Mouse (Mus musculus) ES-Bruce4 (cell line): ENCODE measurements around the gene Traf7. TPM values are rescaled to one million over a fixed set of nuclear protein-coding genes. Genes with fewer than 3 reads are reported as not detected.
A peak's percentile ranks its signal among the peaks of the same experiment; 100 is the strongest.

Experiments
- H3K27ac ChIP-seq: 2 replicates; pipeline ENCODE4 v1.5.1; 2012; ENCODE audit warnings: low read length, inconsistent platforms; ENCODE audit not compliant: insufficient read depth
- H3K27me3 ChIP-seq: 2 replicates; pipeline ENCODE4 v1.6.1; 2012; ENCODE audit warnings: mild to moderate bottlenecking, low read length, inconsistent platforms; ENCODE audit not compliant: control insufficient read depth, poor library complexity, insufficient read depth, severe bottlenecking
- H3K36me3 ChIP-seq: 2 replicates; pipeline ENCODE4 v1.6.1; 2012; ENCODE audit warnings: inconsistent platforms, mild to moderate bottlenecking, low read length, moderate library complexity; ENCODE audit not compliant: control insufficient read depth, poor library complexity, insufficient read depth, severe bottlenecking
- H3K4me1 ChIP-seq: one replicate; pipeline ENCODE4 v1.8.1; 2011; ENCODE audit warnings: low read length; ENCODE audit not compliant: control insufficient read depth, insufficient read depth
- H3K4me3 ChIP-seq: 2 replicates; pipeline ENCODE4 v1.5.1; 2011; ENCODE audit warnings: low read depth, mild to moderate bottlenecking, low read length
- H3K9ac ChIP-seq: 2 replicates; pipeline ENCODE4 v1.6.1; 2012; ENCODE audit warnings: low read depth, mild to moderate bottlenecking, inconsistent platforms; ENCODE audit not compliant: poor library complexity, severe bottlenecking
- H3K9me3 ChIP-seq: replicated peaks from 2 replicates; pipeline ENCODE4 v1.6.1; 2012; ENCODE audit warnings: mild to moderate bottlenecking, low read length, inconsistent platforms; ENCODE audit not compliant: control insufficient read depth, poor library complexity, insufficient read depth, severe bottlenecking
- CTCF ChIP-seq: IDR thresholded peaks from one replicate; pipeline ENCODE4 v1.8.1; 2011; ENCODE audit warnings: low read depth, low read length
- EP300 ChIP-seq: IDR thresholded peaks from 2 replicates; pipeline ENCODE4 v1.6.1; 2011; ENCODE audit warnings: low read depth, low read length; ENCODE audit not compliant: insufficient read depth
- POLR2A ChIP-seq: IDR thresholded peaks from one replicate; pipeline ENCODE4 v1.8.1; 2011; ENCODE audit warnings: low read length; ENCODE audit not compliant: insufficient read depth
- polyA plus RNA-seq: library from polyadenylated mRNA; stranded (reverse); fragments of >200 nt; gene quantifications from 2 replicates; pipeline ENCODE4 v1.2.4, GENCODE M21; 2011; ENCODE audit warnings: low read depth; ENCODE audit not compliant: missing spikeins, insufficient read depth, insufficient read length

The Traf7 gene
- polyA plus RNA-seq, 1 experiment, result 145 TPM

DNA sequence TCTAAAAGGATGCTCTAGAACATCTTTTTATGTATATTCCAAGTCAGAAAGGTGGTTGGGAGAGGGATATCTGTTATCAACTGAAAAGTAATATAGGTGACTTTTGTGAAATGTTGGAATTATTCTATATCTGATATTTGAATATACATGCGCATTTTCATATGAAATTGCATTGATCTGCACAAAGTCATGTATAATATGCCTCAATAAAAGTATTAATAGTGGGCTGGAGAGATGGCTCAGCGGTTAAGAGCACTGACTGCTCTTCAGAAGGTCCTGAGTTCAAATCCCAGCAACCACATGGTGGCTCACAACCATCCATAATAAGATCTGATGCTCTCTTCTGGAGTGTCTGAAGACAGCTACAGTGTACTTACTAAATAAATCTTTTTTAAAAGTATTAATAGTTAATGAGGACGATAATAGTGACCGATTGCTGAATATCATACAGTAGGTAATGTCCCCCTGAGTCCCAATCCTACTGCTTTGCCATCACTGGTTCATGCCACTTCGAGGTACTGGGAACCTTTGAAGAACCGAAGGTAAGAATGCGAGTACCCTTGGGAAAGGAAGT is 58.3 kb downstream of the Traf7 start:
- H3K4me1 ChIP-seq, result peaks cover 1% of the 10 kb centered on the region
- H3K27me3 ChIP-seq, result no peaks in the 10 kb centered on the region
- H3K9ac ChIP-seq, result peak overlapping the region; percentile 40
- no peaks in the 10 kb centered on the region for H3K9me3 ChIP-seq
- H3K27ac ChIP-seq, result peak overlapping the region; percentile 47
- H3K4me3 ChIP-seq, result peak overlapping the region; percentile 93
- peaks cover 5% of the 10 kb centered on the region; the same call in 1 of the 2 replicates for H3K36me3 ChIP-seq
- TF ChIP-seq POLR2A (no peak), CTCF (no peak), EP300 (no peak)

DNA sequence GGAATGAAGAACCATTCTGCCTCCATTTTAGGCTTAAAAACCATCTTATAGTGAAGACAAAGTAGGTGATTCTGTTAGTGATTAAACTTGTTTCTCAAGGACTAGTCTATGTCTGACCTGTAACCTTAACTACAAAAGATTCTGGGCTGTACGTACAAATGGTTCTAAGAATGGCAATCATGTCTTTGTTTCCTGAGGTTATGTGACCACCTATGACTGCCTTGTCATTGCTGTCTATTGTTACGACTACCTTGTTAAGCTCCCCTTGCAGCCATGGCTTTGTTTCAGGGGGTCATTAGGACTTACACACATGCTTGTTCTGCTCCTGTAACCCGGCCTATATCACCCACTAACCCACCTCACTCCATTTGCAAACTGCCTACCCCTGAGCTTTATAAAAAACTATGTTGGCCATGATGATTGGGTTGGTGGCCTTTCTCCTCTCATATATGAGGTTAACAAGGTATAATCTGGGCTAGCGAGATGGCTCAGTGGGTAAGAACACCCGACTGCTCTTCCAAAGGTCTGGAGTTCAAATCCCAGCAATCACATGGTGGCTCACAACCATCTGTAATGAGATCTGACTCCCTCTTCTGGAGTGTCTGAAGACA is 59.0 kb downstream of the Traf7 start:
- H3K4me1 ChIP-seq, result peaks cover 1% of the 10 kb centered on the region
- no peak for TF ChIP-seq CTCF
- no peak for TF ChIP-seq EP300
- no peak for TF ChIP-seq POLR2A
- H3K36me3 ChIP-seq, result peaks cover 5% of the 10 kb centered on the region; the same call in 1 of the 2 replicates
- no peak overlapping the region for H3K27ac ChIP-seq
- no peak overlapping the region for H3K4me3 ChIP-seq
- no peaks in the 10 kb centered on the region for H3K27me3 ChIP-seq
- no peaks in the 10 kb centered on the region for H3K9me3 ChIP-seq
- H3K9ac ChIP-seq, result no peak overlapping the region

DNA sequence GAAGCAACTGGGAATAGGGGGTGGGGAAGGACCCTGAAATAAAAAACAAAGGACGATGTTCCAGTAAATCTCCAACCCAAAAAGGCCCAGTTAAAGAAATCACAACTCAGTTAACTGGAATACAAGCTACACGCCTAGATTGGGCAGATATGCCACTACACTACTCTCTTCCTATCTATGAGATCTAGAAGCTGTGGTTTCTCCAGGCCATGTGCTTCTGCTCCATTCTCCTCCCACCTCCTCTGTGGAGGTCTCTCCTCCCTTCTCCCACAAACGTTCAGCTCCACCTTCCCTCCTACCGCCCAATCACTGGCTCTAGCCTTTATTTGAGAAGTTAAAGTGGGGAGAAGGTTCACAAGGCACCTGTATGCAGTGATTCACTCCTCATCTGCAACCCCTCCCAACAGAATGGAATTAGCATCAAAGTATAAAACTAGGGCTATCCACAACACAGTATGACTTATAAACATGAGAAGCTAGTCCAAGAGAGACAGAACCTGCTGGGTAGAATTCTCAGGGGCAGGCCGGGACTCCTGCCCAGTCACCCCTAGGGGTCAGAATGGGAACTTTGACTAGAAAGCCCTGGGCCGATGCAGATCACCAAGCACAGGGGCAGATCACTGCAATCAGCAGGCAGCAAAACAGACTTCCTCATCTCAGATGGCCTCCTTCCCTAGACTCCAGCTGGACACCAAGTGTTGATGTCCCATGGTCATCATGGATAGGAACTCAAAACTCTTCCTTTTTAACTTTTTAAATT is 64.2 kb downstream of the Traf7 start:
- H3K27ac ChIP-seq, result no peak overlapping the region
- no peaks in the 10 kb centered on the region for H3K9me3 ChIP-seq
- no peaks in the 10 kb centered on the region for H3K27me3 ChIP-seq
- TF ChIP-seq EP300 (no peak), POLR2A (no peak), CTCF (no peak)
- no peaks in the 10 kb centered on the region for H3K4me1 ChIP-seq
- peaks cover 5% of the 10 kb centered on the region; the same call in 1 of the 2 replicates for H3K36me3 ChIP-seq
- H3K4me3 ChIP-seq, result no peak overlapping the region
- H3K9ac ChIP-seq, result 0 out of 2 replicates have a peak overlapping the region, but pooled peaks have one; percentile 14

DNA sequence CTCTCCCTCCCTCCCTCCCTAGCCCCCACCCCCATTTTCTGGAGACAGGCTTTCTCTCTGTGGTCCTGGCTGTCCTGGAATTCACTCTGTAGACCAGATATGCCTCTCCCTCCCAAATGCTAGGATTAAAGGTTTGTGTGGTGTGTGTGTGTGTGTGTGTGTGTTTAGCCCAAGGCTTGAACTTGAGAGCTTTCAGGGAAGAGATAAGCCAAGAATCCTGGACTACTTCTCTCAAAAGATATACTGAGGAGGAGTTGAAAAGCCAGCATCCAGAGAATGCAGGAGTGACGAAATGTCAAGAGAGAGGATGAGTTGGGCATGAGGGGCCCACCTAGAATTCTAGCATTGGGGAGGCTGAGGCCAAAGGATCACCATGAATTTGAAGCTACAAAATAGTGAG is 64.8 kb downstream of the Traf7 start:
- Histone ChIP-seq H3K27ac (no peak overlapping the region), H3K4me1 (no peaks in the 10 kb centered on the region), H3K9me3 (no peaks in the 10 kb centered on the region), H3K27me3 (no peaks in the 10 kb centered on the region), H3K9ac (0 out of 2 replicates have a peak overlapping the region, but pooled peaks have one; percentile 14), H3K36me3 (peaks cover 5% of the 10 kb centered on the region; the same call in 1 of the 2 replicates), H3K4me3 (no peak overlapping the region)
- TF ChIP-seq POLR2A, result no peak
- no peak for TF ChIP-seq CTCF
- TF ChIP-seq EP300, result no peak

DNA sequence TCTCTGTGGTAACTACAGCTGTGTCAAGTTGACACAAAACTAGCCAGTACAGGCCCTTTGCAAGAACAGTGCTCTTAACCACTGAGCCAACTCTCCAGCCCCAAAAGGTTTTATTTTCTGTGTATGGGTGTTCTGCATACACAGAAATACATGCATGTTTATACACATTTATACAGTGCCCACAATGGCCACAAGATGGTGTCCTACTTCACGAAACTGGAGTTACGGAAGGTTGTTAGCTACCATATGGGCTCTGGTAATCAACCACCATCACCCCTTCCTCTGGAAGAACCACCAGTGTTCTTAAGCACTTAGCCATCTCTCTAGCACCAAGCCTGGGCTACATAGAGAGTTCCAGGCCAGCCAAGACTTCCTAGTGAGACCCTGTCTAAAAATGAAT is 66.2 kb downstream of the Traf7 start:
- Histone ChIP-seq H3K4me3 (no peak overlapping the region), H3K27ac (no peak overlapping the region), H3K36me3 (peaks cover 5% of the 10 kb centered on the region; the same call in 1 of the 2 replicates), H3K9me3 (no peaks in the 10 kb centered on the region), H3K9ac (no peak overlapping the region), H3K27me3 (no peaks in the 10 kb centered on the region), H3K4me1 (no peaks in the 10 kb centered on the region)
- TF ChIP-seq CTCF, result no peak
- no peak for TF ChIP-seq EP300
- TF ChIP-seq POLR2A, result no peak

Other genes with a start within 250 kb of the Traf7 start
- not detected in 2 replicates for gene Abca17, start 176.9 kb downstream of the Traf7 start, polyA plus RNA-seq
- 15.1 and 15.4 TPM in 2 replicates for gene Abca3, start 176.0 kb downstream of the Traf7 start, polyA plus RNA-seq
- 323 and 334 TPM in 2 replicates for gene Rnps1, start 113.4 kb downstream of the Traf7 start, polyA plus RNA-seq
- gene Eci1, start 101.3 kb downstream of the Traf7 start, polyA plus RNA-seq, result 46.4 and 46.7 TPM in 2 replicates
- gene Dnase1l2, start 84.8 kb downstream of the Traf7 start, polyA plus RNA-seq, result 0.42 and 0.99 TPM in 2 replicates
- 13.0 and 15.3 TPM in 2 replicates for gene E4f1, start 57.6 kb downstream of the Traf7 start, polyA plus RNA-seq
- gene Pgp, start 57.5 kb downstream of the Traf7 start, polyA plus RNA-seq, result 15.4 and 16.4 TPM in 2 replicates
- gene Bricd5, start 54.1 kb downstream of the Traf7 start, polyA plus RNA-seq, result not detected in 2 replicates
- 20.4 and 22.8 TPM in 2 replicates for gene Mlst8, start 48.9 kb downstream of the Traf7 start, polyA plus RNA-seq
- 1.7 and 3.3 TPM in 2 replicates for gene Caskin1, start 39.3 kb downstream of the Traf7 start, polyA plus RNA-seq
- 1.2 and 1.5 TPM in 2 replicates for gene Rab26, start 6.3 kb upstream of the Traf7 start, polyA plus RNA-seq
- gene Pkd1, start 21.9 kb upstream of the Traf7 start, polyA plus RNA-seq, result 13.0 and 14.8 TPM in 2 replicates
- gene Tsc2, start 104.7 kb upstream of the Traf7 start, polyA plus RNA-seq, result 51.1 and 53.2 TPM in 2 replicates
- gene Nthl1, start 104.7 kb upstream of the Traf7 start, polyA plus RNA-seq, result 21.5 and 27.2 TPM in 2 replicates
- gene Slc9a3r2, start 122.4 kb upstream of the Traf7 start, polyA plus RNA-seq, result 10.3 and 13.5 TPM in 2 replicates
- 1.6 TPM in 1 of 2 replicates, not detected in the other for gene Npw, start 130.5 kb upstream of the Traf7 start, polyA plus RNA-seq
- gene Zfp598, start 141.7 kb upstream of the Traf7 start, polyA plus RNA-seq, result 39.0 and 42.1 TPM in 2 replicates
- gene Syngr3, start 162.0 kb upstream of the Traf7 start, polyA plus RNA-seq, result 8.1 and 8.9 TPM in 2 replicates
- gene Gfer, start 168.2 kb upstream of the Traf7 start, polyA plus RNA-seq, result 79.6 and 84.0 TPM in 2 replicates
- gene Noxo1, start 168.3 kb upstream of the Traf7 start, polyA plus RNA-seq, result 1.2 and 2.3 TPM in 2 replicates
- 43.3 and 44.4 TPM in 2 replicates for gene Tbl3, start 179.7 kb upstream of the Traf7 start, polyA plus RNA-seq
- gene Rnf151, start 190.1 kb upstream of the Traf7 start, polyA plus RNA-seq, result not detected in 2 replicates
- 1,670 and 1,851 TPM in 2 replicates for gene Rps2, start 190.2 kb upstream of the Traf7 start, polyA plus RNA-seq
- 88.7 and 90.9 TPM in 2 replicates for gene Ndufb10, start 196.5 kb upstream of the Traf7 start, polyA plus RNA-seq
- gene Rpl3l, start 199.9 kb upstream of the Traf7 start, polyA plus RNA-seq, result 0.65 TPM in 1 of 2 replicates, not detected in the other
- 27.8 and 34.5 TPM in 2 replicates for gene Msrb1, start 208.7 kb upstream of the Traf7 start, polyA plus RNA-seq
- gene Hs3st6, start 225.1 kb upstream of the Traf7 start, polyA plus RNA-seq, result 0.72 TPM in 1 of 2 replicates, not detected in the other